Mouse (Mus musculus) G1E (cell line): ENCODE measurements at regions not wholly inside any gene's neighbourhood (a gene's known extent, or its start where the extent isn't known, plus 50 kb on each side); places are given as distances from the start of the nearest gene placed in this dataset.

Source experiments
- CTCF ChIP-seq: IDR thresholded peaks from 2 replicates; pipeline ENCODE4 v1.5.1; 2012; ENCODE audit warnings: low read depth, low read length, inconsistent platforms, mixed read lengths
- GATA1 ChIP-seq: IDR thresholded peaks from 2 replicates; pipeline ENCODE4 v1.6.1; 2012; ENCODE audit warnings: borderline replicate concordance, low read length, inconsistent platforms, mixed read lengths
- GATA2 ChIP-seq: IDR thresholded peaks from 2 replicates; pipeline ENCODE4 v1.6.1; 2012; ENCODE audit warnings: low read depth, low read length, inconsistent platforms, borderline replicate concordance
- TAL1 ChIP-seq: conservative IDR thresholded peaks from 2 replicates; pipeline ENCODE4 v1.6.1; 2012; ENCODE audit warnings: low read depth, low read length, inconsistent platforms, mixed read lengths

DNA sequence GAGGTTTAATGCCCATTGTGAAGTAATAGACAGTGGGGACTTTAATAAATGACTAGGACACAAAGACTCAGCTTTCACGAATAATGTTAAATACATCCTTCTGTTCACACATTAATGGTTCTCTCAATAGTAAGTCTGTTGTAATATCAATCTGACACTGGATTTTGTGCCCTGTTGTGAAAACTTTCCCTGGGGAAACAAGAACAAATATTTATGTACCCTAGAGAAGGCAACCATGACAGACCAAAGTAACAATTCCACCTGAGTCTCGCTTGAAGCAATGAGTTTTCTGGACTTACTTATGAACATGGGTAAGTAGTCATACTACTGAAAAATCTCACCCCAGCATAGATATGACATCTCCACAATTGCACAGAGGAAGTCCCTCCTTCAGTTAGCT is 105.1 kb upstream of the Lgalsl start:
- no peak for TF ChIP-seq CTCF
- no peak for TF ChIP-seq GATA1
- TF ChIP-seq TAL1, result no peak
- TF ChIP-seq GATA2, result no peak
